Mouse (Mus musculus): ENCODE data around the gene Ambra1. TPM values are rescaled to one million over a fixed set of nuclear protein-coding genes. Genes with fewer than 3 reads are reported as not detected.
A peak's percentile ranks its signal among the peaks of the same experiment; 100 is the strongest.

The Ambra1 gene
- polyA plus RNA-seq, 1 experiment from 2014 or later, result 30.3 TPM

DNA sequence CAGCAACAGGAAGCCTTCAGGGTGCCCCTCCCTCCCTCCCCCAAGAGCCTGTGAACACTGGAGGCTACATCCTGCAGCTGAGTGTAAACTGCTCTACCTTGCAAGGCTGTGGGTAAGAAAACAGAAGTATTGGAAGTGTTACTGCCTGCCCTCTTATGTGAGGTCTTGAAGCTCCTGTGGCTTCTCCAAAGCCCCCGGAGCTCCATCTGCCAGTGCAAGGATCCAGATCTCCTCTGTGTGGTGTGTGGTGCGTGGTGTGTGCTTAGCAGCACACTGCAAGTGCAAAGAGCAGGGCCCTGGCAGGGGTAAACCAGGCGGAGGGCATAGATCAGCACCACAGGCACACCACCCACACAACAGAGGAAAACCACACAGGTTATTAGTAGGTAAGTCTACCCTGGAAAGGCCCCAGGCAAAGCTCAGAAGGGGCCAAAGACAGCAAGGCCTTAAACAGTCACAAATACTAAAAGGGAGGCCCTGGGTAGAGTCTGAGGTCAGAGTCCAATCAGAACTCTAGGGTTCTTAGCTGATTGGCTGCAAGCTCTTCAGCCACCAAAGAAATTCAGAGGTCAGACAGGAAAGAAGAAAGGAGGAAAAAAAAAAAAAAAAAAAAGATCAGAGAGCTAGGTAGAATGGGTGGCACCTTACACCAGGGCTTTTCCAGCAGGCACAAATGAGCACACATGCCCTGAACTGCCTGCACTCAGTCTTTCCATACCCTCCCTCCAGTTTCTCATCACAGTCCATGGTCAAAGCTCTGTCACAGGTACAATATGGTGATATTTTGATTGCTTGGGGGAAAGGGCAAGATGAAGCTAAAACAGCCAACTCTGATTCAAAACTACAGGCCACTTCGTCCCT, 232.2 kb downstream of the Ambra1 start:
- WGBS, result 64% methylated on average over 4 of the region's 4 CpGs
- H3K27ac ChIP-seq, result no peak overlapping the region

GRCm38 (mm10) chr2:91962864-91963401, 233.0 kb downstream of the Ambra1 start:
- Histone ChIP-seq H3K36me3 (replicated peaks) (no peaks in the 10 kb centered on the region), H3K27ac (peak overlapping the region; percentile 79), H3K9ac (peak overlapping the region; percentile 94), H3K4me2 (peak overlapping the region; percentile 86), H3K4me1 (peaks cover 20% of the 10 kb centered on the region), H3K4me3 (peak overlapping the region; percentile 94), H3K27me3 (replicated peaks) (peaks cover 8% of the 10 kb centered on the region; the same call in 1 of the 2 replicates), H3K9me3 (no peaks in the 10 kb centered on the region)
- WGBS, result under 1% methylated on average over 39 of the region's 39 CpGs
- ATAC-seq (replicated peaks), result peak; percentile 66

More for the DNA sequence above, 232.2 kb downstream of the Ambra1 start:
- Histone ChIP-seq H3K4me2 (peak overlapping the region; percentile 86), H3K9me3 (no peaks in the 10 kb centered on the region), H3K4me3 (peak overlapping the region; percentile 94), H3K36me3 (replicated peaks) (no peaks in the 10 kb centered on the region), H3K4me1 (peaks cover 26% of the 10 kb centered on the region), H3K9ac (peak overlapping the region; percentile 94), H3K27me3 (replicated peaks) (peaks cover 8% of the 10 kb centered on the region; the same call in 1 of the 2 replicates)
- ATAC-seq (replicated peaks), result no peak

DNA sequence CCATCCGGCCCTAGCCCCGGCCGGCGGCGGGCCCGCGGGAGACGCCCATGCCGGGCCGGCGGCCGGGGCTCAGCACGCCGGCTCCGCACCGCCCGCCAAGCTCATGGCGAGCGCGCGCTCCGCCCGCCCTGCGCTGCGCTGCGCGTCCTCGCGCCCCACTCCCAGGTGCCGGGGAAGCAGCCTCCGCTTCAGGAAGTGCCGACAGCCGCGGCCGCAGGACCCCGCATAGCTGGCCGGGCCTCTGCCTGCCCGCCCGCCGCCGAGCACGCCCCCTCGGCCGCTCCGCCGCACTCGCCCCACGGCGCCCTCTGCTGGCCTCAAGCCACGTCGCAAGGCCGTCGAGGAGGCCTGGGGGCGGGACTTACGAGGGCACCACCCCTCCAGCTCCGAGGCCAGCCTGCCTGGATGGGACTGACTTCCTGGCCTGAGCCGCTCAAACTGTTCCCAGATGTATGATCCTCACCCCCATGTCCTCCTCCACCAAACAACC, 233.6 kb downstream of the Ambra1 start:
- Histone ChIP-seq H3K9ac (peak overlapping the region; percentile 94), H3K9me3 (no peaks in the 10 kb centered on the region), H3K36me3 (replicated peaks) (no peaks in the 10 kb centered on the region), H3K4me1 (peaks cover 17% of the 10 kb centered on the region), H3K27me3 (replicated peaks) (peaks cover 8% of the 10 kb centered on the region; the same call in 1 of the 2 replicates), H3K27ac (peak overlapping the region; percentile 79), H3K4me2 (peak overlapping the region; percentile 86), H3K4me3 (peak overlapping the region; percentile 94)
- peak; percentile 94 for ATAC-seq (replicated peaks)
- WGBS, result 0% methylated on average over 46 of the region's 57 CpGs

DNA sequence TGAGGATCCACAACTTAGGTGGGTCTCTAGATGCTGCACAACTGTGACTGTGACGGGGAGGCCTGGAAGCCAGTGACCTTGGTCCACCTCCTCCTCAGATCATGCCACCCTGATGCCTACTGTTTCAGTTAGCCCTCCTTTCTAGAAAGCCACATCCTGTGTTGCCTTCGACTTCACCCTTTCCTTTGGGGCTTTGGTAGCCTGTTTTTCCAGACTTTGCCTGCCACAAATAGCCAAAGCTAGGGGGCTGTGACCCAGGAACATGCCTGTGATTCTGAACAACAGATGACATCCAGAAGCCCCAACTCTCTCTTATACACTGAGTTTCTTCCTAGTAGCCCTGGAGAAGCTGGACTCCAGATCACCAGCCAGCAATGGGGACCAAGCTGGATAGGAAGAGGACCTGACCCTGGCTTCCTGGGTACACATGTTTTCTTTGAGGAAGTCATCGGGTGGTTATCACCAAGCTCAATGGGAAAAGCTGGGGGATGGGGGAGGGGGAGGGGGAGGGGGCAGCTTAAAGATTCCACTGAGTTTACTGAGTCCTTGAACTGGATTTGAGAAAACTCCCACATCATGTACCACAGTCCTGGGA, 234.8 kb downstream of the Ambra1 start:
- H3K36me3 ChIP-seq (replicated peaks), result no peaks in the 10 kb centered on the region
- no peaks in the 10 kb centered on the region for H3K9me3 ChIP-seq
- H3K4me2 ChIP-seq, result no peak overlapping the region
- WGBS, result 77% methylated on average over 3 of the region's 3 CpGs
- H3K27me3 ChIP-seq (replicated peaks), result peaks cover 8% of the 10 kb centered on the region; the same call in 1 of the 2 replicates
- H3K27ac ChIP-seq, result no peak overlapping the region
- ATAC-seq (replicated peaks), result no peak
- H3K4me3 ChIP-seq, result no peak overlapping the region
- peaks cover 17% of the 10 kb centered on the region for H3K4me1 ChIP-seq
- H3K9ac ChIP-seq, result no peak overlapping the region

DNA sequence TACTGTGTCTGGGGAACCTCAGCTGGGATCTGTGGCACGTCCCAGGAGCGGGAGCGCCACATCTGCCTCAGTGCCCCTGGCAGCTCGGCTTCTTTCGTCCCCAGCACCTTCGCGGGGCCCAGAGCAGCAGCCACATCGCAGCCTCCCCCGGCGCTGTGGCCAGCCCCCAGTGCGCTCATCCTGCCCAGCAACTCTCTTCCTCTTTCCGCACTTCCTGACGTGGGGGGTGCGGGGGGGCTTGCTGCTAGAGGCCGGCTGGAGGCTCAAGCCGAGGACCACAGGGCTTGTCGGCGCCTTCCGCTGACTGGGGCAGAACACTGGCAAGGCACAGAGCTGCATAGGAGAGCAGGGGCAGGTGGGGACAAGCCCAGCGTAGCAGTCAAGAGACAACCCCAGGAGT, 235.5 kb downstream of the Ambra1 start:
- H3K4me2 ChIP-seq, result no peak overlapping the region
- ATAC-seq (replicated peaks), result no peak
- H3K9me3 ChIP-seq, result no peaks in the 10 kb centered on the region
- 0 out of 2 replicates have a peak overlapping the region, but pooled peaks have one; percentile 49 for H3K27ac ChIP-seq
- H3K36me3 ChIP-seq (replicated peaks), result no peaks in the 10 kb centered on the region
- no peak overlapping the region for H3K9ac ChIP-seq
- 15% methylated on average over 20 of the region's 20 CpGs for WGBS
- H3K27me3 ChIP-seq (replicated peaks), result peaks cover 8% of the 10 kb centered on the region; the same call in 1 of the 2 replicates
- no peak overlapping the region for H3K4me3 ChIP-seq
- H3K4me1 ChIP-seq, result peaks cover 17% of the 10 kb centered on the region

DNA sequence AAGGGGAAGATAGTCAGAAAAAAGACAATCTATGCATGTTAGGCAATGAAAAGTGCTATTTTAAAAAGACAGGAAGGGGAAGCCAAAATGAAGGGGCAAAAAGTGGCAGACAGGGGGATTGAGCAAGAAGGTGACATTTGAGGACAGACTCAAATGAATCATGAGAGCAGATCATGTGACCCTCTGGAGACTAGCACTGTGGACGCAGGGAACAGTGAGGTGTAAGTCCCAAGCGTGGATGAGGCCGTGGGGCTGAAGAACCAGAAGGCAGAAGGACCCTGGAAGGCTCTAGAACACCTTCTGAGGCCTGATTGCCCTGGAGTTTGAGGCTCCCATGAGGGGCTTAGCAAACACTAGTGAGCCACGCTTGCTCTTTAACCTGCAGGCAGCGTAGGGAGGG, 236.4 kb downstream of the Ambra1 start:
- no peak for ATAC-seq (replicated peaks)
- WGBS, result 88% methylated on average over 5 of the region's 5 CpGs
- H3K9ac ChIP-seq, result no peak overlapping the region

DNA sequence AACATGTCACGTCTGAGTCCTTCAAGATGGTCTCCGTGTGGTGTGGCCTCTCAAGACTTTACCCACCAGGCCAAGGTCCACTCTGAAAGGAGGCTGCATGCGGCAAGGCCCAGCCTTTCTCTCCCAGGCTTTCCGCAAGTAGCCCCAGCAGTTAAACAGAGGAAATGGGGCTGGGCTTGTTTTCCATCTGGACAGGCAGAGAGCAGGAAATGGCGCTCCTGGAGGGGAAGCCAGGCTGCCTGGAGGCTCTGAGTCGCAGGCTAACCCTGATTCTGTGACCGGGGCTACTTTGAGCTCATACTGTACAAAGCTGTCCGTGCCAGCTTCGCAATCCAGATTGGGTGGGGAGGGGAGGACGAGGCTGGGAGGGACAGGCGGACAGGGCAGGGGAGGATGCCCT, 238.0 kb downstream of the Ambra1 start:
- Histone ChIP-seq H3K9me3 (no peaks in the 10 kb centered on the region), H3K36me3 (replicated peaks) (no peaks in the 10 kb centered on the region), H3K4me2 (no peak overlapping the region), H3K9ac (no peak overlapping the region), H3K27me3 (replicated peaks) (peaks cover 8% of the 10 kb centered on the region; the same call in 1 of the 2 replicates), H3K27ac (no peak overlapping the region), H3K4me1 (peaks cover 21% of the 10 kb centered on the region), H3K4me3 (no peak overlapping the region)
- WGBS, result 80% methylated on average over 11 of the region's 11 CpGs
- no peak for ATAC-seq (replicated peaks)

More for the DNA sequence above, 236.4 kb downstream of the Ambra1 start:
- H3K4me1 ChIP-seq, result peaks cover 23% of the 10 kb centered on the region
- peaks cover 8% of the 10 kb centered on the region; the same call in 1 of the 2 replicates for H3K27me3 ChIP-seq (replicated peaks)
- no peak overlapping the region for H3K4me3 ChIP-seq
- H3K4me2 ChIP-seq, result no peak overlapping the region
- H3K36me3 ChIP-seq (replicated peaks), result no peaks in the 10 kb centered on the region
- no peaks in the 10 kb centered on the region for H3K9me3 ChIP-seq
- no peak overlapping the region for H3K27ac ChIP-seq

Small RNAs within 50 kb of the gene (microRNA-seq; reads per million reads assigned to microRNA genes)
- not detected for gene Mir6999

Other genes starting within 250 kb of the Ambra1 start
- gene Ckap5, start 203.4 kb upstream of the Ambra1 start, polyA plus RNA-seq (2015; fragmentation: Nextera tagmentation; extraction: Ambion mirVana), result 109 and 115 TPM in 2 replicates
- 0.21 and 0.33 TPM in 2 replicates for gene F2, start 93.7 kb upstream of the Ambra1 start, polyA plus RNA-seq (2015; fragmentation: Nextera tagmentation; extraction: Ambion mirVana)
- 15.3 and 18.3 TPM in 2 replicates for gene Zfp408, start 80.3 kb upstream of the Ambra1 start, polyA plus RNA-seq (2015; fragmentation: Nextera tagmentation; extraction: Ambion mirVana)
- 97.9 and 99.9 TPM in 2 replicates for gene Arhgap1, start 80.3 kb upstream of the Ambra1 start, polyA plus RNA-seq (2015; fragmentation: Nextera tagmentation; extraction: Ambion mirVana)
- 41.1 and 41.6 TPM in 2 replicates for gene Atg13, start 19.6 kb upstream of the Ambra1 start, polyA plus RNA-seq (2015; fragmentation: Nextera tagmentation; extraction: Ambion mirVana)
- gene Harbi1, start 19.3 kb upstream of the Ambra1 start, polyA plus RNA-seq (2015; fragmentation: Nextera tagmentation; extraction: Ambion mirVana), result 19.1 and 20.9 TPM in 2 replicates
- gene Chrm4, start 197.1 kb downstream of the Ambra1 start, polyA plus RNA-seq (2015; fragmentation: Nextera tagmentation; extraction: Ambion mirVana), result 0.57 and 0.66 TPM in 2 replicates
- 132 and 158 TPM in 2 replicates for gene Mdk, start 202.2 kb downstream of the Ambra1 start, polyA plus RNA-seq (2015; fragmentation: Nextera tagmentation; extraction: Ambion mirVana)
- gene Gm9821, start 215.6 kb downstream of the Ambra1 start, polyA plus RNA-seq (2015; fragmentation: Nextera tagmentation; extraction: Ambion mirVana), result 0.20 and 0.31 TPM in 2 replicates
- 32.2 and 36.1 TPM in 2 replicates for gene Dgkz, start 245.7 kb downstream of the Ambra1 start, polyA plus RNA-seq (2015; fragmentation: Nextera tagmentation; extraction: Ambion mirVana)